Mouse (Mus musculus): ENCODE measurements around the gene Rere. TPM values are rescaled to one million over a fixed set of nuclear protein-coding genes. Genes with fewer than 3 reads are reported as not detected.
"Not testable (repeated sequence)": the region's sequence is repeated elsewhere in the genome, so short reads cannot be mapped to it uniquely, and the experiment has no call there.

Rere gene
- total RNA-seq, 2 experiments from 2014 or later: 98.6 to 106 TPM

DNA sequence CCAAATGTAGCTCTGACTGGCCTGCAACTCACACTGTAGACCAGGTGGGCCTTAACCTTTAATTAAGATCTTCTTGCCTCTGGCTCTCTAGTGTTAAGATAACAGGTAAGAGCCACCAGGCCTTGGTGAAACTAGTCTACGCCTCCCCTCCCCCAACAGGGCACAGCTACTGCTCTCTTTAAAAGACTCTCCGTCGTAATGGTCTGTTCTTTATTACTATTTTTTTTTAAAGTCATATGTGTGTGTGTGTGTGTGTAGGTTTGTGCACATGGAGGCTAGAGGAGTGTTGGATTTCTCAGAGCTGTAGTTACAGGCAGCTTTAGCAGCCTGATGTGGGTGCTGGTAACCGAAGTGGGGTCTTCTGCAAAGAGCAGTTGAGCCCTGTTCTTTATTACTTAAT, 987 bp upstream of the Rere start:
- no peak for DNase-seq
- intact Hi-C loops (cut with DNase I): loop anchor here (10.0 kb wide), 1 partner anchor 184 kb away; no protein-coding TSS in a partner anchor

GRCm38 (mm10) chr4:150281891-150282630, 615 bp downstream of the Rere start:
- intact Hi-C loops (cut with DNase I): loop anchor here (10.0 kb wide), 1 partner anchor 183 kb away; no protein-coding TSS in a partner anchor
- peak; percentile 49 for DNase-seq

GRCm38 (mm10) chr4:150282631-150283334, 1.3 kb downstream of the Rere start:
- intact Hi-C loops (cut with DNase I): loop anchor here (10.0 kb wide), 1 partner anchor 182 kb away; no protein-coding TSS in a partner anchor
- no peak for DNase-seq

- DNase-seq: no peak
- intact Hi-C loops (cut with DNase I): loop anchor here (10.0 kb wide), 1 partner anchor 182 kb away; no protein-coding TSS in a partner anchor
Measured at GRCm38 (mm10) chr4:150283335-150283638, 1.8 kb downstream of the Rere start.

- DNase-seq: peak; percentile 24
- intact Hi-C loops (cut with DNase I): loop anchor here (10.0 kb wide), 1 partner anchor 181 kb away; no protein-coding TSS in a partner anchor
Measured at GRCm38 (mm10) chr4:150283993-150284392, 2.5 kb downstream of the Rere start.

GRCm38 (mm10) chr4:150286980-150287379, 5.5 kb downstream of the Rere start:
- intact Hi-C loops (cut with DNase I): loop anchor here (10.0 kb wide), 1 partner anchor 178 kb away; no protein-coding TSS in a partner anchor
- DNase-seq: no peak

DNA sequence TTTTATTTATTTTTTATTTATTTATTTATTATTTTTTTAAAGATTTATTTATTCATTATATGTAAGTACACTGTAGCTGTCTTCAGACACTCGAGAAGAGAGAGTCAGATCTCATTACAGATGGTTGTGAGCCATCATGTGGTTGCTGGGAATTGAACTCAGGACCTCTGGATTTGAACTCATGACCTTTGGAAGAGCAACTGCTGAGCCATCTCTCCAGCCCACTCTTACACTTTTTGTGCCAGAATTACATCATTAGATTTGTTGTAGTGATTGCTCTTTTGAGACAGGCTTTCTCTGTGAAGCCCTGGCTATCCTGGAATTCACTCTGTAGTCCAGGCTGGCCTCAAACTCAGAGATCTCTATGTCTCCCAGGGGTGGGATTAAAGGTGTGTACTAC, 6.0 kb downstream of the Rere start:
- intact Hi-C loops (cut with DNase I): loop anchor here (10.0 kb wide), 1 partner anchor 177 kb away; no protein-coding TSS in a partner anchor

GRCm38 (mm10) chr4:150291900-150292299, 10.5 kb downstream of the Rere start:
- DNase-seq: no peak
- intact Hi-C loops (cut with DNase I): no loop called here

More for the DNA sequence above, 6.0 kb downstream of the Rere start:
- DNase-seq: not testable (repeated sequence)

- intact Hi-C loops (cut with DNase I): no loop called here
- no peak for DNase-seq
Measured at GRCm38 (mm10) chr4:150294870-150295269, 13.4 kb downstream of the Rere start.

DNA sequence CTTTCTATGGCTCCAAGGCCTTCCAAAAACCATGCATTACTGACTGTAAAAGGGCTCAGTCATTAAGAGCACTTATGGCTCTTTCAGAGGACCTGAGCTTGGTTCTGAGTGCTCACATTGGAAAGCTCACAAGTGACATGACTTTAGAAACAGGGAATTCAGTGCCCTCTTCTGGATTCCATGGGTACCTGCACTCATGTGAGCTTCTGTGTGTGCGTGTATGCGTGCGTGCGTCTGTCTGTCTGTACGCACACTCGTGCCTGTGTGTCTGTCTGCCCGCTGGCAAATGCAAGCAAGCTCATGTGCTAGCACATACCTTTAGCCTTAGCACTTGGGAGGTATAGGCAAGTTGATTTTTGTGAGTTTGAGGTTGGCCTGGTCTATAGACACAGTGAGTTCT, 14.5 kb downstream of the Rere start:
- intact Hi-C loops (cut with DNase I): no loop called here
- DNase-seq: no peak

- intact Hi-C loops (cut with DNase I): no loop called here
- DNase-seq: no peak
Measured at GRCm38 (mm10) chr4:150302726-150303125, 21.3 kb downstream of the Rere start.

DNA sequence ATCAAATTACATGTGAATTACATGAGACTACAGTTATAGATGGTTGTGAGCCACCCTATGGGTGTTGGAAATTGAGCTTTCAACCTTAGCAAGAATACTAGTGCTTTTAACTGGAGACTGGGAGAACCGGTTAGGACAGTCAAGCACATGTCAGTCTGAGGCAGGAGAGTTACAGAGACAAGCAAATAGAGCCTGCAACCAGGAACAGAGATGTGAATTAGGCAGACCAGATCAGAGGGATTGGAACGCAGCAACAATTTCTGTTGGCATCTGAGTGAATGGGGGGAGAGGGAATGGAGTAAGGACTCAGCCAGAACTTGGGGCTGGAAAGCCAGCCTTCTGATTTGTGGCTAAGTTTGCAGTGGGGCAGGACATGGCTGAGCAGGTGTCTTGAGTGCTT, 25.3 kb downstream of the Rere start:
- DNase-seq: no peak
- intact Hi-C loops (cut with DNase I): no loop called here

DNA sequence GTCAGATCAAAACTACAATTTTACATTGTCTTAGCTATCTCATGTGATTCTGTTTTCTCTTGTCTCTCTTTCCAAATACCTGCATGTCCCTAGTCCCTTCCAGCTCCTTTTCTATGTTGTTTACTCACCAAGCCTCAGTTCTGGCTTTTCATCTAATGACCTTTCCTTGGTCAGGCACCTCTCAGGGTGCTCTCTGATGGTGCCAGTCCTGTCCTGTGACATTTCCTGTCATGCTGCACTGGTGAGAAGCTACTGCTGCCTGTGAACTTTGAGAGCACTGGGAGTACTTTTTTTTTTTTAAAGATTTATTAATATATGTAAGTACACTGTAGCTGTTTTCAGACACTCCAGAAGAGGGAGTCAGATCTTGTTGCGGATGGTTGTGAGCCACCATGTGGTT, 25.8 kb downstream of the Rere start:
- intact Hi-C loops (cut with DNase I): no loop called here
- no peak for DNase-seq

- intact Hi-C loops (cut with DNase I): no loop called here
- no peak for DNase-seq
Measured at GRCm38 (mm10) chr4:150311431-150311830, 30.0 kb downstream of the Rere start.

GRCm38 (mm10) chr4:150312646-150313045, 31.2 kb downstream of the Rere start:
- peak; percentile 24 for DNase-seq
- intact Hi-C loops (cut with DNase I): no loop called here

DNA sequence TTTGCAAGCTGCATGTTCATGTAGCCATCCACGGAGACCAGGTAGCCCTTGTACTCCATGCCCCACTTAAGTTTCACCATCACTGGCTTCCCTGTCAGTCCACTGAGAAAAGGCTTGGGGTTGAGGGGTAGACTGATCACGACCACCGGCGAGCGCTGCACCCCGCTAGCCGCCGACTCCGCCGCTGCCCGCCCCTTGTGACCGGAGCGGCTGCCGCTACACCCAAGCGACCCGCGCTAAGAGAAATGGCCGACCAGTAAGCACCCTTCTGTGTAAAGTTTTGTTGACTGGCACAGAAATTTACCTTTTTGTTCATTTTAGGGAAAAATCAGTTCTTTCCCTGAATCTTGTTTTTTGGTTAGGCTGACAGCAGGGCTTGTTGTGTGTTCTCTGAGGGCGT, 33.9 kb downstream of the Rere start:
- DNase-seq: no peak
- intact Hi-C loops (cut with DNase I): no loop called here

GRCm38 (mm10) chr4:150316546-150316945, 35.1 kb downstream of the Rere start:
- DNase-seq: no peak
- intact Hi-C loops (cut with DNase I): no loop called here

DNA sequence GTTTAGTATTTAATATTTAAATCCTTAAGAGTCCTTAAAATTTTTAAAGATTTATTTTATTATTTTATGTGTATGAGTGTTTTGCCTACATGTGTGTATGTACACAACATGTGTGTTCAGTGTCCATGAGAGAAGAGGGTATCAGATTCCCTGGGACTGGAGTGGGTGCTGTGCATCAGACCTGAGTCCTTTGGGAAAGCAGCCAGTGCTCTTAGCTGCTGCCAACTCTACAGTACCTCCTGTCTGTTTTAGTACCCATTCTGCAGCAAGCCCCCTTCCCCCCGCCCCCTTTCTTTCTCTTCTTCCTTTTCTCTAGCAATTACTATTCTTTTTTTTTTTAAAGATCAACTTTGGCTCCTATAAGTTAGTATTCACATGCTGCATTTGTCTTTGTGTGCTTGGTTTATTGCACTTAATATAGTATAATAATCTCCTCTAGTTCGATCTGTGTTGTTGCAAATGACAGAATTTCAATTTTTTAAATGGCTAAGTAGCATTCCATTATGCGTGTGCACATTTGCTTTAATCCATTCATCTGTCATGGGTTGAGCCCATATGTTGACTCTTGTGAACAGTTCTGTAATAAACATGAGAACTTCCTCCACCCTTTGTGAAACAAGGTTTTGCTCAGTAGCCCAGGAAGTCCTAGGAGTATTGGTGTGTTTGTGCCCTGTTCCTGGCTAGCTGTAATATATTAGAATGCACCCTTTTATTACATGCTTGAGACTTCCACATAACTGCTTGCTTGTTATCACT, 43.8 kb downstream of the Rere start:
- DNase-seq: no peak
- intact Hi-C loops (cut with DNase I): no loop called here

DNA sequence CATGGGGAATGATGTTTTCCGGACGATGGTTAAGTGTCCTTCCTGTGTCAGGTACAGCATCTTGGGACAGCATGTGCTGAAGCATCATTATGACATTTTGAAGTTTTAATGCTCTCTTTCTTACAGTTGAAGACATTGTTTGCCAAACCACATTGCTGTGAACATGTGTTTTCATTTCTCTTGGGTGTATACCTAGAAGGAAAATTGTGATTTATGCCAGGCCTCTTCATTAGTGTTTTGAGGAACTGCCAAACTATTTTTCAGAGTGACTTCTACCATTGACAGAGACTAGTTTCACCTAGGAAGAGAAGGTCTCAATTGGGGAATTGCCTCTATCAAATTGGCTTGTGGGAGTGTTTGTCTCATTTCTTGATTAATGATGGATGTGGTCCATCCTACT, 44.6 kb downstream of the Rere start:
- intact Hi-C loops (cut with DNase I): no loop called here
- DNase-seq: no peak

- intact Hi-C loops (cut with DNase I): no loop called here
- DNase-seq: no peak
Measured at GRCm38 (mm10) chr4:150327476-150327875, 46.0 kb downstream of the Rere start.

Data from left cerebral cortex, postnatal 4 days (tissue).